Mouse (Mus musculus) olfactory bulb, adult 2 months (tissue): ENCODE measurements at regions not wholly inside any gene's neighbourhood (a gene's known extent, or its start where the extent isn't known, plus 50 kb on each side); places are given as distances from the start of the nearest gene placed in this dataset.

ENCODE experiments used
- H3K27ac ChIP-seq: fragments of 200-500 bp; 2 replicates; pipeline ENCODE4 v1.5.1; 2012; ENCODE audit warnings: low read depth, low read length; ENCODE audit not compliant: insufficient read depth
- H3K4me1 ChIP-seq: fragments of 200-500 bp; 2 replicates; pipeline ENCODE4 v1.6.1; 2012; ENCODE audit warnings: low read length; ENCODE audit not compliant: control insufficient read depth, insufficient read depth
- H3K4me3 ChIP-seq: fragments of 200-500 bp; 2 replicates; pipeline ENCODE4 v1.5.1; 2012; ENCODE audit warnings: mild to moderate bottlenecking, low read depth, low read length, moderate library complexity; ENCODE audit not compliant: insufficient read depth
- CTCF ChIP-seq: fragments of 200-500 bp; IDR thresholded peaks from 2 replicates; pipeline ENCODE4 v1.5.1; 2012; ENCODE audit warnings: low read depth, mild to moderate bottlenecking, low read length, moderate library complexity; ENCODE audit not compliant: insufficient read depth
- POLR2A ChIP-seq: fragments of 200-500 bp; IDR thresholded peaks from 2 replicates; pipeline ENCODE4 v1.6.1; 2012; ENCODE audit warnings: mild to moderate bottlenecking, low read depth, low read length, moderate library complexity; ENCODE audit not compliant: insufficient read depth
- WGBS: fragments of 180-500 bp; shearing (Covaris S2); methylation state at CpG from one replicate; pipeline ENCODE4 v1.1.7; 2018; 5-methylcytosine and 5-hydroxymethylcytosine counted together

GRCm38 (mm10) chr6:41112861-41113610, 77.7 kb upstream of the 2210010C04Rik start:
- TF ChIP-seq POLR2A (no peak), CTCF (no peak)
- 40% methylated on average over 7 of the region's 7 CpGs for WGBS
- no peak overlapping the region for H3K4me3 ChIP-seq
- no peaks in the 10 kb centered on the region for H3K4me1 ChIP-seq
- no peak overlapping the region for H3K27ac ChIP-seq

GRCm38 (mm10) chr6:41111829-41112228, 76.5 kb upstream of the 2210010C04Rik start:
- Histone ChIP-seq H3K4me3 (no peak overlapping the region), H3K27ac (no peak overlapping the region), H3K4me1 (no peaks in the 10 kb centered on the region)
- TF ChIP-seq POLR2A (no peak), CTCF (no peak)

- TF ChIP-seq CTCF (no peak), POLR2A (no peak)
- H3K4me3 ChIP-seq: no peak overlapping the region
- H3K27ac ChIP-seq: no peak overlapping the region
- WGBS: 58% methylated on average over 1 of the region's 1 CpGs
- no peaks in the 10 kb centered on the region for H3K4me1 ChIP-seq
Observed at GRCm38 (mm10) chr6:41108897-41109296, 73.6 kb upstream of the 2210010C04Rik start.

- Histone ChIP-seq H3K4me1 (no peaks in the 10 kb centered on the region), H3K4me3 (no peak overlapping the region), H3K27ac (no peak overlapping the region)
- no peak for TF ChIP-seq POLR2A
- no peak for TF ChIP-seq CTCF
- 66% methylated on average over 6 of the region's 6 CpGs for WGBS
Observed at GRCm38 (mm10) chr6:41103689-41104400, 68.5 kb upstream of the 2210010C04Rik start.

GRCm38 (mm10) chr6:41101997-41102396, 66.7 kb upstream of the 2210010C04Rik start:
- WGBS: 74% methylated on average over 2 of the region's 2 CpGs
- Histone ChIP-seq H3K4me3 (no peak overlapping the region), H3K4me1 (no peaks in the 10 kb centered on the region), H3K27ac (no peak overlapping the region)
- no peak for TF ChIP-seq CTCF

- H3K4me3 ChIP-seq: no peak overlapping the region
- 90% methylated on average over 2 of the region's 2 CpGs for WGBS
- no peak overlapping the region for H3K27ac ChIP-seq
- no peaks in the 10 kb centered on the region for H3K4me1 ChIP-seq
- no peak for TF ChIP-seq POLR2A
- TF ChIP-seq CTCF: no peak
Observed at GRCm38 (mm10) chr6:41100258-41100657, 64.9 kb upstream of the 2210010C04Rik start.

GRCm38 (mm10) chr6:41091177-41091829, 56.0 kb upstream of the 2210010C04Rik start:
- no peak overlapping the region for H3K27ac ChIP-seq
- H3K4me1 ChIP-seq: no peaks in the 10 kb centered on the region
- H3K4me3 ChIP-seq: no peak overlapping the region
- no peak for TF ChIP-seq CTCF
- no peak for TF ChIP-seq POLR2A
- 48% methylated on average over 4 of the region's 4 CpGs for WGBS
